ENCODE assay signal across 8 mouse cellular contexts in the genomic region with DNA sequence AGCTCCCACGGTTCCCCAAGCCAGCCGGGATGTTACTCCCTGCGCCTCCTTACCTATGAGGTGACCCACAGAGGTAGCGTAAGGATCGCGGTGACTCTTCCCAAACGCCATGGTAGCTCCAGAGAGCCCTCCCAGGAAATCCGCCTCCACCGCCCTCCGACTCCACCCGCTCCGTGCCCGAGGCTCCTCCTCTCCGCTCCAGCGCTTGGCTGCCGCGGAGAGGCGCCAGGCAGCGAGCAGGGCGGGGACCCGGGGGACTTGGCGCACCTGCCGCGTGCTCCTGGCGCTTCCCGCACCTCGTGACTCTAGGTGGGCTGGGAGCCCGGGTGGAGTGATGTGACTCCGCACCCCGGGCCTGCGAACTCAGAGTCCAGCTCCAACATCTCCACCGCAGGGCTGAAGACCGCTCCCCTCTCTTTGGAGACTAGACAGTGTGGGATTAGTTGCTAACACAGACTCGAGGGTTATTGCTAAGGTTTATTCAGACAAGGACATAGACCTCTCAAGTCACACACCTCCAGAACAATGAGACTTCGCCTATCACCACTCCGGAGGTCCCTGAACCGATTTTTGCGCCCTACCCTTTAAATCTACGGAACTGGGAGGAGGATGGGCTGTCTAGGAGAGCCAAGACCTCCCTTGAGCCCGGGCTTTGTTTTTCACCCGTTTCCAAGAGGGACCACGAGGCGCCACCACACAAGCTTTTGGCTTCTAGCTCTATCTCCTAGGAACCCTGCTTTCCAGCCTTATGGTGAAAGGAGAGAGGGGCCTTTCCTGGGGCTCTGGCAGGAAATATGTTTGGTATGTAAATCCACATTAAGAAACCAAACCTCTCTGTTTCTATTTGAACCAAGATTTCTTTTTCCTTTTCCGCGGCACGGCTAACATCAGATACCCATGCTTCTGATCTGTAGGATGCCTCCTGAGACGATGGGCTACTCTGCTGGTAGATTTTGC. TPM values are rescaled to one million over a fixed set of nuclear protein-coding genes. Genes with fewer than 3 reads are reported as not detected.
DNase-seq lines count a peak whose midpoint lies in the region; ATAC-seq and TF ChIP-seq lines count a peak whose summit lies in the region.

A gene (minus strand): TSS at position 907 of the 957 bp plus-strand sequence.

- peaks cover 6% of the 10 kb centered on the region; the same call in 1 of the 2 replicates for H3K9me3 ChIP-seq in erythroblast, embryonic 14.5 days (ENCODE audit: control insufficient read depth, low read length)
- H3K9me3 ChIP-seq in heart, embryonic 11.5 days (replicated peaks; ENCODE audit: control insufficient read depth, low read length): no peaks in the 10 kb centered on the region
- no peaks in the 10 kb centered on the region for H3K9me3 ChIP-seq in kidney, embryonic 16.5 days (ENCODE audit: low read length)
- H3K9me3 ChIP-seq in limb, embryonic 14.5 days (ENCODE audit: control insufficient read depth, low read length): no peaks in the 10 kb centered on the region
- H3K9me3 ChIP-seq in midbrain, embryonic 14.5 days (ENCODE audit: control insufficient read depth, low read length): no peaks in the 10 kb centered on the region

- peak within 1 kb of the TSS; percentile 79 for H3K4me3 ChIP-seq in erythroblast, embryonic 14.5 days (replicated peaks)
- H3K4me3 ChIP-seq in heart, embryonic 11.5 days (ENCODE audit: low read depth, low read length): peak within 1 kb of the TSS; percentile 73
- H3K4me3 ChIP-seq in kidney, embryonic 16.5 days (ENCODE audit: low read length): peak within 1 kb of the TSS; percentile 76
- peak within 1 kb of the TSS; percentile 58 for H3K4me3 ChIP-seq in limb, embryonic 14.5 days (replicated peaks; ENCODE audit: low read length)
- H3K4me3 ChIP-seq in midbrain, embryonic 14.5 days (replicated peaks; ENCODE audit: low read depth, low read length): peak within 1 kb of the TSS; percentile 54

- 6% methylated on average over 47 of the region's 47 CpGs for WGBS in heart, embryonic 11.5 days (ENCODE audit: insufficient replicate concordance)
- 7% methylated on average over 47 of the region's 47 CpGs for WGBS in kidney, embryonic 16.5 days
- WGBS in limb, embryonic 14.5 days: 8% methylated on average over 44 of the region's 47 CpGs
- 5% methylated on average over 47 of the region's 47 CpGs for WGBS in midbrain, embryonic 14.5 days

- H3K4me2 ChIP-seq in heart, embryonic 11.5 days: peak within 1 kb of the TSS; percentile 88
- peak within 1 kb of the TSS; percentile 93 for H3K4me2 ChIP-seq in kidney, embryonic 16.5 days (replicated peaks; ENCODE audit: low read depth, low read length)
- peak within 1 kb of the TSS; percentile 85 for H3K4me2 ChIP-seq in limb, embryonic 14.5 days (replicated peaks; ENCODE audit: low read depth, low read length, severe bottlenecking)
- H3K4me2 ChIP-seq in midbrain, embryonic 14.5 days (ENCODE audit: low read length): peak within 1 kb of the TSS; percentile 82

- ATAC-seq in heart, embryonic 11.5 days (replicated peaks; ENCODE audit: insufficient number of reproducible peaks, low FRiP score, low TSS enrichment): peak; percentile 90
- ATAC-seq in kidney, embryonic 16.5 days (ENCODE audit: low FRiP score, low TSS enrichment): peak; percentile 93
- ATAC-seq in limb, embryonic 14.5 days (ENCODE audit: low FRiP score, low read depth): peak; percentile 86
- ATAC-seq in midbrain, embryonic 14.5 days (ENCODE audit: low FRiP score, low TSS enrichment): peak; percentile 88

- H3K9ac ChIP-seq in heart, embryonic 11.5 days (ENCODE audit: low read depth, low read length): peak within 1 kb of the TSS; percentile 78
- H3K9ac ChIP-seq in kidney, embryonic 16.5 days (replicated peaks; ENCODE audit: low read length): peak within 1 kb of the TSS; percentile 76
- peak within 1 kb of the TSS; percentile 60 for H3K9ac ChIP-seq in limb, embryonic 14.5 days (ENCODE audit: low read depth, low read length, severe bottlenecking)
- peak within 1 kb of the TSS; percentile 60 for H3K9ac ChIP-seq in midbrain, embryonic 14.5 days (replicated peaks; ENCODE audit: low read length)

- H3K27me3 ChIP-seq in erythroblast, embryonic 14.5 days (ENCODE audit: control insufficient read depth): peaks cover 18% of the 10 kb centered on the region
- no peaks in the 10 kb centered on the region for H3K27me3 ChIP-seq in heart, embryonic 11.5 days (ENCODE audit: control insufficient read depth, insufficient read depth, low read length)
- H3K27me3 ChIP-seq in kidney, embryonic 16.5 days (ENCODE audit: insufficient read depth, low read length): no peaks in the 10 kb centered on the region
- H3K27me3 ChIP-seq in limb, embryonic 14.5 days (ENCODE audit: control insufficient read depth, insufficient read depth, low read length): 0 out of 2 replicates have a peak, but pooled peaks cover 5% of the 10 kb centered on the region
- no peaks in the 10 kb centered on the region for H3K27me3 ChIP-seq in midbrain, embryonic 14.5 days (ENCODE audit: control insufficient read depth, insufficient read depth, low read length)

- H3K4me1 ChIP-seq in erythroblast, embryonic 14.5 days (ENCODE audit: control insufficient read depth): peaks cover 64% of the 10 kb centered on the region
- peaks cover 5% of the 10 kb centered on the region for H3K4me1 ChIP-seq in heart, embryonic 11.5 days (ENCODE audit: control insufficient read depth, insufficient read depth, low read length)
- H3K4me1 ChIP-seq in kidney, embryonic 16.5 days (ENCODE audit: insufficient read depth, low read length): peaks cover 18% of the 10 kb centered on the region; the same call in 1 of the 2 replicates
- H3K4me1 ChIP-seq in limb, embryonic 14.5 days (ENCODE audit: control insufficient read depth, insufficient read depth, low read length): no peaks in the 10 kb centered on the region; the same call in 1 of the 2 replicates
- no peaks in the 10 kb centered on the region for H3K4me1 ChIP-seq in midbrain, embryonic 14.5 days (ENCODE audit: control insufficient read depth, insufficient read depth, low read length)

- H3K27ac ChIP-seq in heart, embryonic 11.5 days (ENCODE audit: low read depth, low read length): no peak within 1 kb of the TSS
- H3K27ac ChIP-seq in kidney, embryonic 16.5 days (ENCODE audit: low read length): 0 out of 2 replicates have a peak within 1 kb of the TSS, but pooled peaks have one; percentile 38
- H3K27ac ChIP-seq in limb, embryonic 14.5 days (replicated peaks; ENCODE audit: low read depth, low read length): no peak within 1 kb of the TSS
- peak within 1 kb of the TSS; percentile 68; the same call in 1 of the 2 replicates for H3K27ac ChIP-seq in midbrain, embryonic 14.5 days (replicated peaks; ENCODE audit: low read depth, low read length)

- DNase-seq in thymus, adult 18-20 months: peak; percentile 4 to 5
- no peak for DNase-seq in thymus, postnatal 10 days (ENCODE audit: low spot score in 2 of 2)
- DNase-seq in limb, embryonic 14.5 days (ENCODE audit: low spot score): peak; percentile 62
- DNase-seq in midbrain, embryonic 14.5 days: peak; percentile 85
- peak; percentile 79 to 86 for DNase-seq in spleen, postnatal 4 days (ENCODE audit: low spot score in 2 of 2)

- peaks cover 37% of the 10 kb centered on the region for H3K36me3 ChIP-seq in erythroblast, embryonic 14.5 days (ENCODE audit: control insufficient read depth)
- H3K36me3 ChIP-seq in heart, embryonic 11.5 days (ENCODE audit: control insufficient read depth, insufficient read depth, low read length): no peaks in the 10 kb centered on the region
- 0 out of 2 replicates have a peak, but pooled peaks cover 4% of the 10 kb centered on the region for H3K36me3 ChIP-seq in kidney, embryonic 16.5 days (ENCODE audit: insufficient read depth, low read length)
- H3K36me3 ChIP-seq in limb, embryonic 14.5 days (ENCODE audit: control insufficient read depth, insufficient read depth, low read length): peaks cover 3% of the 10 kb centered on the region; the same call in 1 of the 2 replicates
- no peaks in the 10 kb centered on the region for H3K36me3 ChIP-seq in midbrain, embryonic 14.5 days (ENCODE audit: control insufficient read depth, insufficient read depth, low read length)

- no peak for TF ChIP-seq POLR2A in limb, embryonic 14.5 days (IDR thresholded peaks at IDR 0.05; ENCODE audit: borderline replicate concordance, extremely low read depth, insufficient read depth, insufficient read length)

RNA-seq across cellular contexts. Expression of the gene that starts here (rescaled TPM):
- polyA plus RNA-seq in erythroblast, embryonic 14.5 days (2012): 1.2 and 1.3 TPM in 2 replicates
- polyA plus RNA-seq in heart, embryonic 11.5 days (2014; fragmentation: Nextera tagmentation; extraction: Ambion mirVana): 45.5 and 50.6 TPM in 2 replicates
- polyA plus RNA-seq in kidney, embryonic 16.5 days (2015; fragmentation: Nextera tagmentation; extraction: Ambion mirVana): 33.9 and 36.1 TPM in 2 replicates
- 12.7 and 18.4 TPM in 2 replicates for polyA plus RNA-seq in limb, embryonic 14.5 days (2012; rRNA removed)
- 32.9 and 36.8 TPM in 2 replicates for polyA plus RNA-seq in limb, embryonic 14.5 days (2014; fragmentation: Nextera tagmentation; extraction: Ambion mirVana)
- polyA plus RNA-seq in midbrain, embryonic 14.5 days (2014; fragmentation: Nextera tagmentation; extraction: Ambion mirVana): 13.5 and 16.9 TPM in 2 replicates

Comparison
In these comparisons a context has a peak if more than half of its experiments do, and no peak if none do; other contexts are left out.
1. DNase-seq: peak in thymus, adult 18-20 months (2 of 2), limb, embryonic 14.5 days (single experiment), midbrain, embryonic 14.5 days (single experiment) and spleen, postnatal 4 days (2 of 2); none in thymus, postnatal 10 days (0 of 2).
2. H3K27ac ChIP-seq: peak in kidney, embryonic 16.5 days (single experiment) and midbrain, embryonic 14.5 days (single experiment); none in heart, embryonic 11.5 days (single experiment) and limb, embryonic 14.5 days (single experiment).
3. Peak in every context shown above with its lines, with median percentiles within 50 percentile points of each other: H3K4me3 ChIP-seq, ATAC-seq, H3K4me2 ChIP-seq and H3K9ac ChIP-seq.